Mouse (Mus musculus) stomach, postnatal 0 days (tissue): Measurements from ENCODE around the gene Nelfcd.

Experiments used
- CTCF ChIP-seq: IDR thresholded peaks from 2 replicates; pipeline ENCODE4 v1.5.1; 2016; ENCODE audit warnings: antibody characterized with exemption, low read depth, mild to moderate bottlenecking, moderate library complexity
- EP300 ChIP-seq: optimal IDR thresholded peaks from 2 replicates; pipeline ENCODE3; 2016; ENCODE audit warnings: antibody characterized with exemption

GRCm38 (mm10) chr2:174424301-174425085 lies 8.9 kb downstream of the Nelfcd start:
- TF ChIP-seq CTCF (no peak), EP300 (no peak)
